Mouse (Mus musculus) urinary bladder, adult 18-20 months (tissue): ENCODE data around the gene Srrt.
"Not testable (repeated sequence)": the region's sequence is repeated elsewhere in the genome, so short reads cannot be mapped to it uniquely, and the experiment has no call there.

ENCODE experiments used
- DNase-seq, 2 experiments: peaks; one replicate each; pipeline ENCODE4 v3.0.0; 2022; ENCODE audit warnings: low spot score in 2 of 2, mixed read lengths in 2 of 2

Srrt gene

GRCm38 (mm10) chr5:137299240-137299639 is 8.2 kb downstream of the Srrt start:
- DNase-seq, result no peak

GRCm38 (mm10) chr5:137297126-137297525 is 10.3 kb downstream of the Srrt start:
- no peak for DNase-seq

GRCm38 (mm10) chr5:137295712-137296111 is 11.8 kb downstream of the Srrt start:
- DNase-seq, result no peak

- DNase-seq, result no peak
Observed at GRCm38 (mm10) chr5:137295296-137295695, 12.2 kb downstream of the Srrt start.

- DNase-seq, result no peak
Observed at GRCm38 (mm10) chr5:137294744-137295093, 12.8 kb downstream of the Srrt start.

- peak; percentile 84 to 93 for DNase-seq
Observed at GRCm38 (mm10) chr5:137293839-137294743, 13.4 kb downstream of the Srrt start, which contains the start of gene Ufsp1. Ufsp1 (plus strand) TSS chr5:137294629.

- DNase-seq, result peak; percentile 77 to 83
Observed at GRCm38 (mm10) chr5:137293282-137293681, 14.2 kb downstream of the Srrt start.

- no peak for DNase-seq
Observed at GRCm38 (mm10) chr5:137291381-137291926, 16.0 kb downstream of the Srrt start.

- DNase-seq, result no peak
Observed at GRCm38 (mm10) chr5:137290677-137291076, 16.8 kb downstream of the Srrt start.

- DNase-seq, result no peak
Observed at GRCm38 (mm10) chr5:137289591-137290365, 17.7 kb downstream of the Srrt start.

- DNase-seq, result no peak
Observed at GRCm38 (mm10) chr5:137288999-137289470, 18.4 kb downstream of the Srrt start.

GRCm38 (mm10) chr5:137287953-137288743 is 19.3 kb downstream of the Srrt start:
- no peak for DNase-seq

- no peak for DNase-seq
Observed at GRCm38 (mm10) chr5:137287032-137287952, 20.2 kb downstream of the Srrt start, which contains the start of gene Ache. Ache (plus strand) TSS chr5:137287519.

- peak; percentile 77 to 87 for DNase-seq
Observed at GRCm38 (mm10) chr5:137286655-137287031, 20.8 kb downstream of the Srrt start.

GRCm38 (mm10) chr5:137285986-137286385 is 21.5 kb downstream of the Srrt start:
- DNase-seq, result no peak

- DNase-seq, result no peak
Observed at GRCm38 (mm10) chr5:137285045-137285444, 22.4 kb downstream of the Srrt start.

- DNase-seq, result not testable (repeated sequence)
Observed at GRCm38 (mm10) chr5:137284411-137284810, 23.1 kb downstream of the Srrt start.

GRCm38 (mm10) chr5:137277360-137278342 is 29.8 kb downstream of the Srrt start:
- DNase-seq, result no peak
